23 mouse cellular contexts compared by ENCODE assay signal in the genomic region with DNA sequence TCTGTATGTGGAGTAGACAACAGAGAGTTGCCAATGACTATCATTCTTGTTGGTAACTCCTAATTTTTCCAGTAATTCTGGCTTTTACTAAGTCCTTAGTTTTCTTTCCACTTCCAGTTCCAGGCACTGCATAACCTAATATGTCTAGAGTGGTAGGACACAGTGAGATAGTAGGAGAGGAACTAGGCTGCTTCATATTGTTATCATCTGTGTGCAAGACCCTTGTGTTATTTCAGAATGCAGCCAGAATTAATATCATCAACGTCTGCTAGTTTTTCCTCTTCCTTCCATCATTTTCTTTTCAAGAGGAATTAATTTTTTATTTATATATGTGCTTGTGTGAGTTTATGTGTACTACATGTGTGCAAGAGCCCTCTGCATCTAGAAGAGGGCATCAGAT.
DNase-seq lines count a peak whose midpoint lies in the region; ATAC-seq and TF ChIP-seq lines count a peak whose summit lies in the region.
"Had no signal": no experiment of that assay in that cellular context is flagged by ENCODE, and none has a peak within 500 bp of the region (broad histone marks: within the 10 kb centered on the region; RNA-seq: fewer than 3 reads in every experiment).

No protein-coding gene starts in this region.

- ATAC-seq in activated CD4-positive, CD25-positive, alpha-beta regulatory T cell, adult 4 months, result no peak
- ATAC-seq: CD4-positive, CD25-positive, alpha-beta regulatory T cell, adult 4 months; Patski had no signal

- no peak for TF ChIP-seq CTCF in MEL (IDR thresholded peaks at IDR 0.05 in 2 of 3, conservative IDR thresholded peaks at IDR 0.05 in 1 of 3; ENCODE audit: control insufficient read depth in 1 of 3, insufficient read depth in 1 of 3, low read depth in 2 of 3, low read length in 3 of 3, poor library complexity in 1 of 3, severe bottlenecking in 1 of 3)

- TF ChIP-seq EP300 in MEL (IDR thresholded peaks at IDR 0.05; ENCODE audit: low read depth in 1 of 2, low read length in 2 of 2), result peak; percentile 89 to 94

- no peaks in the 10 kb centered on the region for H3K27me3 ChIP-seq in MEL (ENCODE audit: control insufficient read depth in 1 of 2, insufficient read depth in 2 of 2, low read length in 2 of 2)
- H3K27me3 ChIP-seq: CH12.LX, Patski had no signal

- H3K9me3 ChIP-seq in MEL (replicated peaks; ENCODE audit: insufficient read depth, low read length), result no peaks in the 10 kb centered on the region
- H3K9me3 ChIP-seq: G1E had no signal

- H3K36me3 ChIP-seq in MEL (ENCODE audit: control insufficient read depth in 1 of 2, insufficient read depth in 2 of 2, low read length in 2 of 2), result peaks cover 0 to 57% of the 10 kb centered on the region in 2 experiments; a peak in 2 of 4 replicates

- no peaks in the 10 kb centered on the region for H3K79me2 ChIP-seq in MEL (ENCODE audit: control insufficient read depth, insufficient read depth, low read length, poor library complexity)

- H3K4me1 ChIP-seq in MEL (ENCODE audit: control insufficient read depth in 1 of 2, insufficient read depth in 2 of 2, low read length in 2 of 2), result peaks cover 46 to 53% of the 10 kb centered on the region in 2 experiments

- no peak; the same call in 1 of the 2 replicates for TF ChIP-seq RAD21 in MEL (IDR thresholded peaks at IDR 0.05; ENCODE audit: low read depth, low read length)

- no peak overlapping the region for H3K9ac ChIP-seq in MEL (ENCODE audit: control insufficient read depth, low read depth, low read length, poor library complexity, severe bottlenecking)

- peak; percentile 1 for DNase-seq in embryo, embryonic 10 days (ENCODE audit: low spot score)
- DNase-seq in embryo, embryonic 9.5 days (ENCODE audit: extremely low spot score), result no peak
- DNase-seq in MEL (ENCODE audit: low read depth, low spot score) (peak; percentile 71), MEL-GATA-1-ER (ENCODE audit: extremely low read depth, low read depth) (peak; percentile 37)
- no peak for DNase-seq in adrenal gland, adult 8-10 months
- DNase-seq: adrenal gland, adult 2 months; adrenal gland, postnatal 10 days; adrenal gland, postnatal 14 days; adrenal gland, postnatal 25 days; adrenal gland, postnatal 36 days; B cell, adult 2 months; cerebellum, adult 11 months; cerebellum, adult 11-12 months; cerebellum, adult 18-20 months; cerebellum, adult 2 months; cerebellum, adult 8-10 months; cerebellum, adult 9-10 months; cerebellum, adult 9-11 months had no signal

- no peak overlapping the region for H3K4me3 ChIP-seq in MEL (ENCODE audit: control insufficient read depth in 1 of 2, insufficient read depth in 1 of 2, low read depth in 2 of 2, low read length in 2 of 2)

- peak overlapping the region; percentile 66 for H3K27ac ChIP-seq in MEL (ENCODE audit: control insufficient read depth, low read depth, low read length)

- TF ChIP-seq POLR2A in MEL (IDR thresholded peaks at IDR 0.05; ENCODE audit: control insufficient read depth in 1 of 2, insufficient read depth in 1 of 2, low read depth in 1 of 2, low read length in 2 of 2, poor library complexity in 1 of 2), result no peak

TF ChIP-seq in MEL, 35 proteins besides CTCF, POLR2A, EP300 and RAD21:
- TF ChIP-seq ZNF384 (IDR thresholded peaks at IDR 0.05; ENCODE audit: low read depth, low read length) (no peak), GABPA (IDR thresholded peaks at IDR 0.05; ENCODE audit: low read depth, low read length) (no peak), TAL1 (IDR thresholded peaks at IDR 0.05; ENCODE audit: low read length) (peak; percentile 70), POLR2AphosphoS2 (IDR thresholded peaks at IDR 0.05; ENCODE audit: low read length) (no peak), NELFE (IDR thresholded peaks at IDR 0.05; ENCODE audit: low read depth, low read length) (no peak), MYB (IDR thresholded peaks at IDR 0.05; ENCODE audit: low read depth, low read length) (peak; percentile 52; the same call in 1 of the 2 replicates), CHD1 (IDR thresholded peaks at IDR 0.05; ENCODE audit: low read depth, low read length) (no peak), BHLHE40 (IDR thresholded peaks at IDR 0.05; ENCODE audit: borderline replicate concordance, low read depth, low read length) (no peak), TBP (IDR thresholded peaks at IDR 0.05; ENCODE audit: low read depth, low read length) (no peak), RCOR1 (IDR thresholded peaks at IDR 0.05; ENCODE audit: low read depth, low read length) (peak; percentile 47), MEF2A (IDR thresholded peaks at IDR 0.05; ENCODE audit: extremely low read depth, insufficient replicate concordance, low read depth, low read length, poor library complexity, severe bottlenecking) (no peak), CHD2 (IDR thresholded peaks at IDR 0.05; ENCODE audit: low read length) (no peak), MAZ (IDR thresholded peaks at IDR 0.05; ENCODE audit: low read depth, low read length) (no peak), E2F4 (IDR thresholded peaks at IDR 0.05; ENCODE audit: borderline replicate concordance, low read depth, low read length) (no peak), ZKSCAN1 (IDR thresholded peaks at IDR 0.05; ENCODE audit: low read depth, low read length) (no peak), ETS1 (IDR thresholded peaks at IDR 0.05; ENCODE audit: low read depth, low read length) (peak; percentile 53; the same call in 1 of the 2 replicates), TCF12 (IDR thresholded peaks at IDR 0.05; ENCODE audit: low read depth, low read length) (peak; percentile 84), HCFC1 (IDR thresholded peaks at IDR 0.05; ENCODE audit: low read depth, low read length) (0 out of 2 replicates have a peak, but pooled peaks have one; percentile 10), ELF1 (IDR thresholded peaks at IDR 0.05; ENCODE audit: low read depth, low read length) (no peak), KAT2A (conservative IDR thresholded peaks at IDR 0.05; ENCODE audit: low read depth, low read length) (no peak), NRF1 (IDR thresholded peaks at IDR 0.05; ENCODE audit: insufficient read depth, low read depth, low read length, poor library complexity, severe bottlenecking) (no peak), MAFK (IDR thresholded peaks at IDR 0.05; ENCODE audit: borderline replicate concordance, low read depth, low read length) (no peak), UBTF (IDR thresholded peaks at IDR 0.05; ENCODE audit: borderline replicate concordance, insufficient read depth, low read depth, low read length) (no peak), USF2 (IDR thresholded peaks at IDR 0.05; ENCODE audit: borderline replicate concordance in 1 of 2, insufficient read depth in 1 of 2, low read depth in 1 of 2, low read length in 2 of 2) (no peak), GATA1 (IDR thresholded peaks at IDR 0.05; ENCODE audit: low read depth, low read length) (peak; percentile 79), MXI1 (IDR thresholded peaks at IDR 0.05; ENCODE audit: low read depth, low read length) (0 out of 2 replicates have a peak, but pooled peaks have one; percentile 16), MYC (IDR thresholded peaks at IDR 0.05; ENCODE audit: low read depth, low read length) (0 out of 2 replicates have a peak, but pooled peaks have one; percentile 17), JUND (IDR thresholded peaks at IDR 0.05; ENCODE audit: low read depth, low read length) (no peak), USF1 (IDR thresholded peaks at IDR 0.05; ENCODE audit: low read depth, low read length) (no peak)

Comparison
In these comparisons a context has a peak if more than half of its experiments do, and no peak if none do; other contexts are left out.
1. DNase-seq: peak in embryo, embryonic 10 days (single experiment), MEL (single experiment) and MEL-GATA-1-ER (single experiment); none in embryo, embryonic 9.5 days (single experiment) and adrenal gland, adult 8-10 months (single experiment).